Mouse (Mus musculus) MN1 (cell line): Measurements from ENCODE around the gene Sh3bp4.

Source experiments
- DNase-seq: peaks from one replicate; pipeline ENCODE4 v3.0.0-alpha.2; 2016; ENCODE audit warnings: low spot score

The Sh3bp4 gene

DNA sequence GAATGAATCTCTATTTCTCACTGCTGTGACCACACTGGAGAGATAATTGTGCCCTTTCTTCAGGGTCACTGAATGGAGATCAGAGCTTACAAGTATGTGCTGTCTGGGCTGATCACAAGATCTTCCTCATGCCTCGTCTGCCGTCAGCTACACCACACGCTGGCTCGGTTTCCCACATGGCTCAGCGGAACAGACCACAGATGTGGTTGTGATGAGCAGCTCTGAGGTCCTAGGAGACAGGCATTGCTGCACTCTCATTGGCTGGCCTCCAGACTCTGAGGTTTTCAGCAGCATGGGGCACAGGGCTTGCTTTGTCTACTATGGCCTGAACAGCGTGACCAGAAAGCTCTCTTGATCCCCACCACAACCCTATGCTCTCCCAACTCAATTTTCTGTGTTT is 60.2 kb downstream of the Sh3bp4 start:
- no peak for DNase-seq

GRCm38 (mm10) chr1:89131018-89131540 is 60.9 kb downstream of the Sh3bp4 start:
- DNase-seq = no peak

DNA sequence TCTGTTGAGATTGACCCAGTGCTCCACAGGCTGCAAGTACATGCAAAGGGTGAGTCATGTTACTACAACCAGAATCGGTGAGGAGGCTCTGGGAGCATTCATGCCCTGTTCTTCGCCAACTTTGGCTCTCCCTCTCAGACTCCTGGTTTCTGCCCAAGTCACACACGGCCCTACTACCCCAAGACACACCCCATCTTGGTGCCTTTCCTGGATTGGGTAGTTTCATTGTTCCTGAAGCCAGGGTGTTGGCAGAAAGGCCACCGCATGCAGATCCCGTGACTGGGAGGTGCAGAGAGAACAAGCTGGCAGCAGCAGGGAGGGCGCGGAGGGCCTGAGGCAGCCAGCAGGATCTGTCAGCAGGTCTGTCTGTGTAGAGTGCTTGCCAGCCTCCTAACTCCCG is 61.5 kb downstream of the Sh3bp4 start:
- no peak for DNase-seq

DNA sequence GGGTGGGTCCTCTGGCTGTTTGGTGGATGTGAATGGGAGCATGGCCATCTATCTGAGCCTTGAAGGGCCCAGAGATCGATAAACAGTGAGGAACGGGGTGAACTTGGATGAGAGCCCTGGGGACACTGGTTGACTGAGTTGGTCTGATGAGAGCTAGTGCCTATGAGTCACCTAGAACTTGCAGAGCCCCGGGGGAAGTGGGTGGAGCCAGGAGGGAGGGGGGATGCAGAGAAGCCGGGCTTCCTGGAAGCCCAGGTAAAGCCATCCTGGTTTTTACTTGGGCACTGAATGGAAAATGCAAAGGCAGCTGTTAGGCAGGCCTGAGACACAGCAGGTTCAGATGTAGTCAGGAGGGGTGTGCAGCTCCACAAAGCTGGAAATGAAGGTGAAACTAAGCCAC is 63.1 kb downstream of the Sh3bp4 start:
- no peak for DNase-seq

- DNase-seq = no peak
Measured at GRCm38 (mm10) chr1:89133717-89134116, 63.5 kb downstream of the Sh3bp4 start.

DNA sequence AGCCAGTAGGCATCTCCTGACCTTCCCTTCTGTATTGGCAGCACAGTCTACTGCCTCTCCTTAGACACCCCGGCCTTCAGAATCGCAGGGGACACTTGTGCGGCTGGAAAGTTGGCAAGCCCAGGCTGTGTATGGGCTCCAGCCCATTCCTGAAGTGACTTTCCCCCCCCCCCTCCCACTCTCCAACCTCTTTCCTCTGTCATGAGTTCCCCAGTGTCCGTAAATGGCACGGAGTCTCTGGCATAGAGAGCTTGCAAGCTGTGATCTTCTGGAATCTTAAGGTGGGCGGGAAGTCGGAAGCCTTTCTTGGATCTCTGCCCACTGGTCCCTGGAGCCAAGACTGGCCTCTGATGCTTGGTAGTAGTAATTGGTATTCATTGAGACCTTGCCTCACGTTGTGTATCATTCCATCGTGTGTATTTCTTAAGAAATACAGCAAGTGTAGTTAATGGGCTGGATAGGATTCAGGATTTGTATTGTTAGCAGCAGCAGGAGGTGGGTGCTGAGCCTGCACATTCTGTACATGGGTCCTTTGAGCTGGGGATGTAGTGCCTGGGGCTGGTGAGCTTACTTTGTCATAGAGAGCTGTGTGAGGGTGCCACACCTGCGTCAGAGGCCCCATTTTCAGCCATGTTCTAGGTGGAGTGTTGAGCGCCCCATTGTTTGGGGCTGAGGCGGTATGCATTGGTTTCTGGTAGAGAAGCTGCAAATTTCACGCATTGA is 66.0 kb downstream of the Sh3bp4 start:
- DNase-seq = no peak

GRCm38 (mm10) chr1:89137086-89137816 is 67.0 kb downstream of the Sh3bp4 start:
- no peak for DNase-seq

- DNase-seq = no peak
Measured at GRCm38 (mm10) chr1:89138316-89138715, 68.1 kb downstream of the Sh3bp4 start.

GRCm38 (mm10) chr1:89140113-89140512 is 69.9 kb downstream of the Sh3bp4 start:
- no peak for DNase-seq

GRCm38 (mm10) chr1:89151071-89151470 is 80.9 kb downstream of the Sh3bp4 start:
- no peak for DNase-seq

- DNase-seq = no peak
Measured at GRCm38 (mm10) chr1:89152576-89152975, 82.4 kb downstream of the Sh3bp4 start.

GRCm38 (mm10) chr1:89153203-89153602 is 83.0 kb downstream of the Sh3bp4 start:
- DNase-seq = no peak

GRCm38 (mm10) chr1:89163483-89163882 is 93.3 kb downstream of the Sh3bp4 start:
- no peak for DNase-seq

GRCm38 (mm10) chr1:89164281-89164680 is 94.1 kb downstream of the Sh3bp4 start:
- no peak for DNase-seq

DNA sequence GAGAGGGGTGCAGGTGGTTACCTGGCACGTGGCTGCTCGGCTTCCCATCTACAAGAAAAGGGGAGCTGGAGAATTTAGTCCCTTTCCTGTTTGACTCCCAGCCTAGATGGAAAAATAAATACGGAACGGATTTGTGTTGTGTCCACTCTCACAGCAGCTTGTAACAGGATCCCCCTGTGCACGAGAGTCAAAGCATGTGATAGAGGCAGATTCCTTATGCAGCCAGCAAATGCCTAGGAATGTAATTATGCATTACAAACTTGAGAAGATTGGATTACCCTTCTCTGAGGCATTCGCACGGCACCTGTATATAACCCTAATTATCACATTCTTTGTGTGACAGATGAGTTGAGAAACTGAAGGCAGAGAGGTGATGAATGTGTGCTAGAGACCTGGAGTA is 94.5 kb downstream of the Sh3bp4 start:
- DNase-seq = no peak

- DNase-seq = no peak
Measured at GRCm38 (mm10) chr1:89166814-89167249, 96.6 kb downstream of the Sh3bp4 start.

GRCm38 (mm10) chr1:89171275-89171767 is 101.1 kb downstream of the Sh3bp4 start:
- no peak for DNase-seq

GRCm38 (mm10) chr1:89174621-89175020 is 104.4 kb downstream of the Sh3bp4 start:
- no peak for DNase-seq

- no peak for DNase-seq
Measured at GRCm38 (mm10) chr1:89175355-89175754, 105.1 kb downstream of the Sh3bp4 start.

DNA sequence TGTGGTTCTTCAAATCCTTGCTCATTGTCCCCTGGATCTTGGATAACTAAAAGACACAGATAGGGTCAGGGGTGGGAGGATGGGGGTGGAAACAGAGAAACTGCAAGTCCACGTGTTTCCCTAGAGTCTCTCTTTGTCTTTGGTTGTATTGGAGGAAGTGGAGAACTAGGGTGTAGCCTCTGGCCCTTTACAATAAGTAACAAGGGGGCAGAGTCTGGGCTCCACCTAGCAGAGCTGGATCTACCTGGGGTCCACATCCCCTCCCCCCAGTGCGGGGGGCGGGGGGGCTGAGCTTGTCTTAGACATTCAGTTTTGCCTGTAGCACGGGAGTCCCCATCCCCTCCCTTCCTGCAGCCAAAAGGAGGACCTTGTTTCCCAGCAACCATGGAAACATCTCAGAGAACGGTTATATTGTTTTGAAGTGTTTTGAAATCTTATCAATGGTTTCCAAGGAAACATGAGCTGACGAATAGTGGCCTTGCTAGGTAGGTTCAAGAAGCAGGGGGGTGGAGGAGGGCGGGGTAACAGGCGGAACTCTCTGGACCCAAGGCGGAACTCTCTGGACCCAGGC is 113.1 kb downstream of the Sh3bp4 start:
- no peak for DNase-seq

DNA sequence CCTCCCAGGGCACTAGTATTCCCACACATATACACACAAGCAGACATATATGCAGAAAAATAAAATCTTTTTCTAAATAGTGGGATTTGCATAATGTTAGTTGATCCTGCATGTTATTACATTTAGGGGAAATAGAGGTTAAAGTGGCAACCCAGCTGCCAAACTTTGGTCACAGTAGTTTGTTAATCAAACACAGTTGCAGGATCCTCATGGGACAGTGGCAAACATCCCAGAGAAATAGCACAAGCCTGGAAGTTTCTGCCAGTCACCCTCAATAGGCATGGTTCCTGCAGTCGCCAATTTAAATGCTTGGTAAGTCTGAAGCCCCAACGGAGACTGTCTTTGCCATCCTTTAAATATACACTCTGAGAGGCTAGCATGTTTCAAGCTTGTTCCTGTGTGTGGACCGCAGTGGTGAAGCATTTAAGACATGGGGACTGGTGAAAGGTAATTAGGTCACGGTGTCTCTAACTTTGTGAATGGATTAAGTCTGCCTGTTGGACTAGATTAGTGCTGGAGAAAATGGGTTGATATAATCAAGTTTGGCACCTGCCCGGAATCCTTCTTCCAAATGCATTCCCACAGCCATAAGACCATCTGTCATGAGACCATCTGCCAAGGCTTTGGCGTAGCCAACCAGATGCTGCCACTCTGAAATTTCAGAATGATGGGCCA is 114.0 kb downstream of the Sh3bp4 start:
- no peak for DNase-seq

- no peak for DNase-seq
Measured at GRCm38 (mm10) chr1:89184839-89185238, 114.6 kb downstream of the Sh3bp4 start.
